Mouse (Mus musculus): ENCODE results near the gene Lrrc27. TPM values are rescaled to one million over a fixed set of nuclear protein-coding genes. Genes with fewer than 3 reads are reported as not detected.

Lrrc27 gene
- total and polyA plus RNA-seq, 3 experiments = 0.21 TPM; not detected in 2

- Histone ChIP-seq H3K27me3 (replicated peaks) (peaks cover 85% of the 10 kb centered on the region), H3K36me3 (replicated peaks in 1 of 2; ENCODE audit: control insufficient read depth in 1 of 2, insufficient read depth in 1 of 2, low read length in 1 of 2) (no peaks in the 10 kb centered on the region), H3K4me2 (ENCODE audit: insufficient read depth, low read depth, poor library complexity, severe bottlenecking) (no peak overlapping the region), H3K4me1 (ENCODE audit: control insufficient read depth in 1 of 2, insufficient read depth in 2 of 2) (peaks cover 8 to 10% of the 10 kb centered on the region in 2 experiments), H3K9me3 (replicated peaks; ENCODE audit: low read length) (peaks cover 5% of the 10 kb centered on the region), H3K4me3 (replicated peaks in 1 of 3; ENCODE audit: low read depth in 2 of 3, low read length in 2 of 3, poor library complexity in 1 of 3) (no peak overlapping the region), H3K9ac (ENCODE audit: insufficient read depth, low read depth) (no peak overlapping the region), H3K79me2 (replicated peaks; ENCODE audit: control insufficient read depth, extremely low read depth, insufficient read depth, poor library complexity, severe bottlenecking) (no peaks in the 10 kb centered on the region), H3K27ac (ENCODE audit: insufficient read depth, low read depth) (no peak overlapping the region)
- dilution Hi-C loops (cut with MboI; ENCODE audit: extremely low pct_ligation_motif_present, extremely low pct_unique_long_range_greater_than_20kb, low sequenced_read_pairs) (no loop called here), in situ Hi-C loops (cut with MboI; ENCODE audit: low pct_ligation_motif_present, low pct_unique_long_range_greater_than_20kb, low sequenced_read_pairs) (no loop called here)
- no peak for DNase-seq (ENCODE audit: extremely low read depth)
- TF ChIP-seq RCOR1 (conservative IDR thresholded peaks at IDR 0.05; ENCODE audit: low read depth, low read length) (no peak), HCFC1 (IDR thresholded peaks at IDR 0.05; ENCODE audit: low read depth, low read length) (no peak), MAFK (IDR thresholded peaks at IDR 0.05; ENCODE audit: insufficient replicate concordance, low read length) (peak; percentile 83)
Observed at GRCm38 (mm10) chr7:139265634-139266033, 52.8 kb downstream of the Lrrc27 start.

- TF ChIP-seq HCFC1 (IDR thresholded peaks at IDR 0.05; ENCODE audit: low read depth, low read length) (no peak), GABPA (IDR thresholded peaks at IDR 0.05; ENCODE audit: insufficient replicate concordance, low read depth, low read length) (no peak), SIN3A (IDR thresholded peaks at IDR 0.05; ENCODE audit: low read length) (no peak), PAX5 (IDR thresholded peaks at IDR 0.05; ENCODE audit: low read length) (no peak), USF2 (conservative IDR thresholded peaks at IDR 0.05; ENCODE audit: low read depth, low read length) (no peak), POLR2AphosphoS2 (IDR thresholded peaks at IDR 0.05; ENCODE audit: low read depth, low read length) (no peak), MAFK (IDR thresholded peaks at IDR 0.05; ENCODE audit: insufficient replicate concordance, low read length) (no peak), RAD21 (IDR thresholded peaks at IDR 0.05; ENCODE audit: low read depth, low read length) (no peak), USF1 (IDR thresholded peaks at IDR 0.05; ENCODE audit: low read depth, low read length) (no peak), ZMIZ1 (IDR thresholded peaks at IDR 0.05; ENCODE audit: low read depth, low read length) (no peak), CTCF (conservative IDR thresholded peaks at IDR 0.05 in 1 of 2, IDR thresholded peaks at IDR 0.05 in 1 of 2; ENCODE audit: low read depth in 2 of 2, low read length in 2 of 2) (no peak), UBTF (IDR thresholded peaks at IDR 0.05; ENCODE audit: low read depth, low read length) (no peak), TCF12 (IDR thresholded peaks at IDR 0.05; ENCODE audit: low read depth, low read length) (no peak), MAZ (IDR thresholded peaks at IDR 0.05; ENCODE audit: low read depth, low read length) (no peak), JUN (IDR thresholded peaks at IDR 0.05; ENCODE audit: insufficient read depth, low read depth, low read length) (no peak), SMC3 (IDR thresholded peaks at IDR 0.05; ENCODE audit: low read depth, low read length) (no peak)
- Histone ChIP-seq H3K27me3 (replicated peaks) (peaks cover 87% of the 10 kb centered on the region), H3K9me3 (replicated peaks; ENCODE audit: low read length) (peaks cover 4% of the 10 kb centered on the region), H3K27ac (ENCODE audit: insufficient read depth, low read depth) (no peak overlapping the region), H3K79me2 (replicated peaks; ENCODE audit: control insufficient read depth, extremely low read depth, insufficient read depth, poor library complexity, severe bottlenecking) (no peaks in the 10 kb centered on the region), H3K4me2 (ENCODE audit: insufficient read depth, low read depth, poor library complexity, severe bottlenecking) (no peak overlapping the region), H3K9ac (ENCODE audit: insufficient read depth, low read depth) (no peak overlapping the region), H3K36me3 (replicated peaks in 1 of 2; ENCODE audit: control insufficient read depth in 1 of 2, insufficient read depth in 1 of 2, low read length in 1 of 2) (no peaks in the 10 kb centered on the region), H3K4me1 (ENCODE audit: control insufficient read depth in 1 of 2, insufficient read depth in 2 of 2) (peaks cover 8 to 10% of the 10 kb centered on the region in 2 experiments), H3K4me3 (replicated peaks in 1 of 3; ENCODE audit: low read depth in 2 of 3, low read length in 2 of 3, poor library complexity in 1 of 3) (no peak overlapping the region)
- dilution Hi-C loops (cut with MboI; ENCODE audit: extremely low pct_ligation_motif_present, extremely low pct_unique_long_range_greater_than_20kb, low sequenced_read_pairs) = no loop called here
- in situ Hi-C loops (cut with MboI; ENCODE audit: low pct_ligation_motif_present, low pct_unique_long_range_greater_than_20kb, low sequenced_read_pairs) = no loop called here
- DNase-seq (ENCODE audit: extremely low read depth) = no peak
Observed at GRCm38 (mm10) chr7:139266431-139266830, 53.6 kb downstream of the Lrrc27 start.

Measured in CH12.LX (cell line).